Mouse (Mus musculus): ENCODE measurements around the gene Pcdh9. TPM values are rescaled to one million over a fixed set of nuclear protein-coding genes. Genes with fewer than 3 reads are reported as not detected.

The Pcdh9 gene
- polyA plus RNA-seq, 1 experiment from 2014 or later, result 56.2 TPM

GRCm38 (mm10) chr14:93040591-93040990 is 849.9 kb downstream of the Pcdh9 start:
- H3K4me1 ChIP-seq, result no peaks in the 10 kb centered on the region
- H3K4me2 ChIP-seq (replicated peaks), result no peak overlapping the region
- 72% methylated on average over 6 of the region's 6 CpGs for WGBS
- no peak overlapping the region for H3K27ac ChIP-seq
- no peak for ATAC-seq (ENCODE audit: low FRiP score, low read depth)
- no peaks in the 10 kb centered on the region for H3K9me3 ChIP-seq
- no peaks in the 10 kb centered on the region for H3K36me3 ChIP-seq
- H3K27me3 ChIP-seq, result no peaks in the 10 kb centered on the region
- no peak overlapping the region for H3K4me3 ChIP-seq
- no peak overlapping the region for H3K9ac ChIP-seq

- Histone ChIP-seq H3K36me3 (no peaks in the 10 kb centered on the region), H3K4me1 (no peaks in the 10 kb centered on the region), H3K4me2 (replicated peaks) (no peak overlapping the region), H3K27ac (no peak overlapping the region), H3K9ac (no peak overlapping the region), H3K27me3 (no peaks in the 10 kb centered on the region), H3K9me3 (no peaks in the 10 kb centered on the region), H3K4me3 (no peak overlapping the region)
- ATAC-seq (ENCODE audit: low FRiP score, low read depth), result no peak
- 42% methylated on average over 8 of the region's 8 CpGs for WGBS
Measured at GRCm38 (mm10) chr14:93039326-93040221, 850.9 kb downstream of the Pcdh9 start.

- Histone ChIP-seq H3K27me3 (no peaks in the 10 kb centered on the region), H3K4me1 (no peaks in the 10 kb centered on the region), H3K9ac (no peak overlapping the region), H3K4me2 (replicated peaks) (no peak overlapping the region), H3K9me3 (no peaks in the 10 kb centered on the region), H3K4me3 (no peak overlapping the region), H3K36me3 (no peaks in the 10 kb centered on the region), H3K27ac (no peak overlapping the region)
- 63% methylated on average over 5 of the region's 5 CpGs for WGBS
- no peak for ATAC-seq (ENCODE audit: low FRiP score, low read depth)
Measured at GRCm38 (mm10) chr14:93009147-93010064, 881.1 kb downstream of the Pcdh9 start.

Data from limb, embryonic 13.5 days (tissue).